Mouse (Mus musculus): ENCODE data around the gene Herc1.
A peak's percentile ranks its signal among the peaks of the same experiment; 100 is the strongest.

Herc1 gene

DNA sequence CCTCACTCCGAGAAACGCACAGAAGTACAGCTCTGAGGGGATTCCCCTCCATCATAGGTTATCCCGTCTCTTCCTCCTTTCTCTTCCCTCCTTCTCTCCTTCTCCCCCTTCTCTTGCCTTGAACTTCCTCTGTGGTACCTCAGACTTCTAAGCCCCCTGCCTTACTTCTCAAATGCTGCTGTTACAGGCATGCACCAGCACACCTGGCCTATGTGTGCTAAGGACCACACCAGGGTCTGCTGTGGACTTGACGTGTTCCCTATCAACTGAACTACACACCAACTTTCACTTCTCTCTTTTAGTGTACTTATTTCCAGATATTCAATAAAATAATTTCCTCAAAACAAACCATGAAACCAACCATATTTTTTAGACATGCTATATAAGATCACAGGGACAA, 192.5 kb downstream of the Herc1 start:
- DNase-seq = peak; percentile 16 to 22
